Mouse (Mus musculus) erythroblast, adult 5-6 weeks (primary cell): ENCODE data around the gene Hpcal1. TPM values are rescaled to one million over a fixed set of nuclear protein-coding genes. Genes with fewer than 3 reads are reported as not detected.

Source experiments
- ATAC-seq: replicated peaks from 2 replicates; pipeline ENCODE4 v1.8.0; 2016; ENCODE audit warnings: moderate number of reproducible peaks, mild to moderate bottlenecking, moderate TSS enrichment, inconsistent platforms; ENCODE audit not compliant: poor library complexity, low FRiP score, severe bottlenecking
- total RNA-seq, 2 experiments: library from RNA; stranded (forward) in 1 of 2; stranded (reverse) in 1 of 2; fragments of 150-400 nt in 1 of 2; fragments of 200-764, 138-1000 nt in 1 of 2; gene quantifications; 2 replicates each; pipeline versions ENCODE4 v1.2.3 to v1.2.4; 2015 to 2017; ENCODE audit warnings: low replicate concordance in 2 of 2

Gene Hpcal1
- total RNA-seq, 2 experiments from 2014 or later = 4.3 to 23.8 TPM

DNA sequence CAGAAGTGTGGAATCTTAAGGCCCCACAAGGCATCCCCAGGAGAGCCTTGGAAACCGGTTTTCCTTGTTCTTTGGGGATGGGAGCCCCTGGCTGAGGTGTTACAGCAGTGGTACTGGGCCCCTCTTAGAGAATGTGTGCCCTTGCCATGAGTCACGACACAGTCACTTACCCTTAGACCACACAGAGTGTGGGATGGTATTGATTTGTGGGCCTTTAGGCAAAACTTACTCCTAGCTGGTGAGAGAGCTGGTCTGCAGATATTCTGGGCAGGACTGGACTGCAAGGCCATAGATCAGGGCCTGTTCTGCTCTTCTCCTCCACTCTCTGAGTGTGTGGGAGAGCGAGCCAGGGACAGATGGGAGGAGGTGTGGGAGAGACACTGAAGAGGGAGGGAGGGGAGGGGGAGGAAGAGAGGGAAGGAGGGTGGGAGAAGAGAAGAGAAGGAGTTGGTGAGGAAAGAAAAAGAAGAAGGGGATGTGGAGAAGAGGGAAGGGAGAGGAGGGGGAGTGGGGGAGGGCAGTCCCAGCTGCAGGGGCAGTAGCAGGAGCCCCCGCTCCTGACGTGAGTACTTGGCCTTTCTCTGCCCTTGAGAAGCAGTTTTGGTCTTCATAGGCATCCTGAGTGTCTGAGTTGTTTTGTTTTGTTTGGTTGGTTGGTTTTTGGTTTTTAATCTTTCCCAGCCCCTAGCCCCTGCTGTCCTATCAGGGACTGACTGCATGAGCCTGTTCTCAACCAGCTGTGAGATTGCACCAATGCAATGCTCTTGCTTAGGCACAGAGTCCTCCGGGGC lies 42.7 kb downstream of the Hpcal1 start:
- ATAC-seq = no peak

DNA sequence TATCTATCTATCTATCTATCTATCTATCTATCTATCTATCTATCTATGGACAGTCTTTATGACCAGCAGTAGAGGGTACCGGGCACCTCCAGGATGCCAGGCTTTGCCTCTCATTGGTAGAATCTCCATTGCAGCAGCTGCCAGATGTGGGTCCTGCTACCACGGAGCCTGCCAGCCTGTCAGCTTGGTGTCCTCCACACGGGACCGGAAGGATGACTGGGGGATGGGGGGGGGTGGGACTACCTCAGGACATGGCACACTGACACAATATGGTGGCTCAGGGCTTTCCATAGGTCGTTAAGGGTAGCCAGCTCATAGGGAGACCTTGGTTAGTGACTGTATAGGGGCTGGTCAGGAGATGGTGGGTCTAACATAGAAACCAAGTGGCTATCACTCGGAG lies 45.7 kb downstream of the Hpcal1 start:
- ATAC-seq = no peak

GRCm38 (mm10) chr12:17736859-17737577 lies 46.4 kb downstream of the Hpcal1 start:
- no peak for ATAC-seq

DNA sequence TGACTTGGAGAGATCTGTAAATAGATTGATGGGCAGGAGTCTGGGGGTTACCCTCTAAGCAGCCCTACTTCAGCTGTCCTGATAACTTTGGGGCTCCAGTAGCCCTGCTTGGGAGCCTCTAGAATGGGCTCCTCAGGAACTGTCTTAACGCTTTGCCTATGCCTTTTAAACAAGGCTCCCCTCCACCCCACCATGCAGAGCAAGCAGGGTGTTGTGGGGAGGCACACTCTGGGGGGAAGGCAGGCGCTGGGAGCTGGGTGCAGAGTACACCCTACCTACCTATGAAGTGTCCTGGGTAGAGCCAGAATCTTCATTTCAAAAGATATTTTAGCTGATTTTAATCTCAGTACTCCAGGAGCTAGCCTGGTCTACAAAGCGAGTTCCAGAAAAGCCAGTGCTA lies 47.2 kb downstream of the Hpcal1 start:
- ATAC-seq = no peak

DNA sequence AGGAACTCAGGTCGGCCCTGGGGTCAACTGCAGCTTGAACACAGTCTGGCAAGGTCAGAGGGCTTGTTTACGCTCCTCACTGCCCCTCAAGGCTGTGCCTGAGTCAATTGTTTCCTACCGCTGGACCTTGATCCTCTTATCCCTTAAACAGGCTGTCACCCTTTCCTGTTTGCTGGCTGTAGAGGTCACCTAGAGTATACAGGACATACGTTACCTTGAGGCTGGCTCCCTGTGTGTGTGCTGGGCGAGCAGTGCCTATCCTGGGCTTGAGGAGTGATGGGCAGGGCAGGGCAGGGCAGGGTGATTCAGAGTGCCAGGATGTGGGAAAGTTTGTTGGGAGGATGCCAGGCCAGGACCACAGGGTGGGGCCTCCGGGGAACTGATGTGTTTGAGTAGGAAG lies 47.8 kb downstream of the Hpcal1 start:
- ATAC-seq = no peak

- ATAC-seq = no peak
Measured at GRCm38 (mm10) chr12:17740226-17740625, 49.6 kb downstream of the Hpcal1 start.

- no peak for ATAC-seq
Measured at GRCm38 (mm10) chr12:17741637-17742364, 51.1 kb downstream of the Hpcal1 start.

DNA sequence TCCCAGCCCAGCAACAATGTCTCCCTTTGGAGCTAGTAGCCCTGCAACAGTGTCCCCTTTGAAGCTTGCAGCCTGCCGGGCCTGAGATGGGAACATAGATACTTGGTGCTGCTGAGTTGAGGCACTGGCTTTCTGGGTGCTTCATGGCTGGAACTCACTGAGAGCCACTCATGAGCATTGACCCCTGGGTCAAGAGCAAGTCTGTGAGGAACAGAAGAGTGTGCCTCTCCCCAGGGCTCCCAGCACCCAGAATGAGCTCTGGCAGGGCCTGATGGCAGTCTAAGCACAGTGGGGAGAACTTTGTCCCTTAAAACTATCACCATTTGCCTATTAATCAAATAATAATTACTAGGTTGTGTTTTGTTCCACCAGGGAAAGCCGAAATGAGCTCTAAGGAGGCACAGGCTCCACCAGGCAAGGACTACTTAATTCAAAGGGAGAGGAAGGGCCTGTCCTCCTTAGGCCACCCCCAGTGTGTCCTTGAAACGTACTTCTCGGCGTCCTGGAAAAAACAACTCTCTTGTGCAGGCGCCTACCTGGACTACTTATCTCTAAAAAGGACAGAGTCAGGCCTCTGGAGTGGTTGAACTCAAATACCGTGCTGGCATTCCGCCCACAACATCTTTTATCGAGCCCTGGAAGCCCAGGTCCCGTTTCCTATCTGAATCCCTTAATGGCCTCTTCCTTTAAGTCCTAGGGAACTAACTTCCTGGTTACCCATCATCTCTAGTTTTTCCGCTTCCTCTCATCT lies 52.1 kb downstream of the Hpcal1 start:
- ATAC-seq = no peak

- ATAC-seq = no peak
Measured at GRCm38 (mm10) chr12:17745431-17745830, 54.8 kb downstream of the Hpcal1 start.

- no peak for ATAC-seq
Measured at GRCm38 (mm10) chr12:17746725-17747124, 56.1 kb downstream of the Hpcal1 start.

GRCm38 (mm10) chr12:17747191-17748154 lies 56.8 kb downstream of the Hpcal1 start:
- no peak for ATAC-seq

DNA sequence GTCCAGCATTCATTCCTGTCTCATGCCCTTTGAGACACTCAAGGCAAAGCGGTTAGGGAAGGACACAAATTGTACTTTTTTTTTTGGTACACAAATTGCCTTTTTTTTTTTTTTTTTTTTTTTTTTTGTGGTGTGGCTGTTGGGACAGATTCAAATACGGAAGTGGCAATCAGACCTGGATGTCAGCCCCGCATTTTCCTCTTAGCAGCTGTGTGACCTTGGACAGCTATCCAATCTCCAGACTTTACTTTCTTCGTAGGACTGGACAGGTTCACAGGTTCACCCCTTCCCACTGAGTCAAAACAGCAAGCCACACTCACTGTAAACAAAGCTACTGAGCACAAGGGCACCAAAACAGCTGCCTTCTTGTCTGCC lies 57.5 kb downstream of the Hpcal1 start:
- ATAC-seq = no peak

DNA sequence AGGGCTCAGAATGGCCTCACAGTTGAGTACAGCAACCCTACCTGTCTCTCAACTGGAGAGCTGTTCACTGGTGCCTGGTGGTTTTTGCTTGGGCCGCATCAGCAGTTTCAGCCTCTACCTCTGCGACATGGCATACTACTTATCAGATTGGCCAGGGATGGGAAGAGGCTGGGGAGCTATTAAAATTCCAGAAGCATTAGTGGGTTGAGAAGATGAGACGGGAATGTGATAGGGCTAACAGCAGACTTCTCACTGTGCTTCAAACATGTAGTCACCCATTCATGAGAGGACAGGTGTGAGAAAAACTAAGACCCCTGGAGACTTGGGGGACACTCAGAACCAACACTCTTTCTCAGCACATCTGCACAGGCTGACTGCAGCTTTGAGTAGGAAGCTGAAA lies 59.1 kb downstream of the Hpcal1 start:
- no peak for ATAC-seq

GRCm38 (mm10) chr12:17750500-17750899 lies 59.8 kb downstream of the Hpcal1 start:
- no peak for ATAC-seq

GRCm38 (mm10) chr12:17752828-17753227 lies 62.2 kb downstream of the Hpcal1 start:
- no peak for ATAC-seq

DNA sequence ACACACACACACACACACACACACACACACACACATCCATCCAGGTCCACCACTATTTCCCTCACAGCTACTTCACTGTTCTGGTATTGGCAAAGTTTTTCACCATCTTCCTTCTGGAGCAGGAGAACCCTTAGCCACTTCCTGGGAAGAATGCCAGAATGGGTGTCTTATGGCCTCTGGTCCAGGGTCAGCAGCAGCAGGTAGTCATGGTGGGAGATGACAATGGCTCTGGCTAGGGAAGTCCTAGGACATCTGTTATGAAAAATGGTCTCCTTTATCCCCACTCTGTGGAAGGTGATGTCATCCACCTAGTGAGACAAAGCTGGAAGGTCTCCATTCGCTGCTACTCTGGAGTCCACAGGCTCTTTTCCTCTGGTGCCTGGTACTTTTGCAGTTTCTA lies 64.1 kb downstream of the Hpcal1 start:
- no peak for ATAC-seq

DNA sequence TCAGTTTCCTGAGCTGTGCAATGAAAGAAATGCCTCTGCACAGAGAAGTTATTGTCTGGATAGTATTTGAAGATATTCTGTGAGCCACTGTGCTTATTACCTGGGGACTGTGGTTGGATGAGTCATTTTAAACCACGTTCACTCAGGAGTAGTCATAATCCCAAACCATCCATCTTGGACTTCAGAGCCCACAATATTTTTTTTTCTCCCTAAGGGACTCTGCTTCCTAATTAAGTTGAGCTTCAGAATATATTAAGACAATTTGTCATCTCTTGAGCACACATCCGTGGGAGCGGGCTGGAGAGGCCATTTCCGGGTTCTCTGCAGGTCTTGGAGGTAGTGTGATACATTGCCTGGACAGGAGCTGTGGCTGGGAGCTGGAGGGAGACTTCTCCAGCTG lies 66.2 kb downstream of the Hpcal1 start:
- no peak for ATAC-seq

GRCm38 (mm10) chr12:17762286-17762933 lies 71.8 kb downstream of the Hpcal1 start:
- no peak for ATAC-seq
